Mouse (Mus musculus): ENCODE measurements at regions not wholly inside any gene's neighbourhood (a gene's known extent, or its start where the extent isn't known, plus 50 kb on each side); places are given as distances from the start of the nearest gene placed in this dataset.
A peak's percentile ranks its signal among the peaks of the same experiment; 100 is the strongest.

DNA sequence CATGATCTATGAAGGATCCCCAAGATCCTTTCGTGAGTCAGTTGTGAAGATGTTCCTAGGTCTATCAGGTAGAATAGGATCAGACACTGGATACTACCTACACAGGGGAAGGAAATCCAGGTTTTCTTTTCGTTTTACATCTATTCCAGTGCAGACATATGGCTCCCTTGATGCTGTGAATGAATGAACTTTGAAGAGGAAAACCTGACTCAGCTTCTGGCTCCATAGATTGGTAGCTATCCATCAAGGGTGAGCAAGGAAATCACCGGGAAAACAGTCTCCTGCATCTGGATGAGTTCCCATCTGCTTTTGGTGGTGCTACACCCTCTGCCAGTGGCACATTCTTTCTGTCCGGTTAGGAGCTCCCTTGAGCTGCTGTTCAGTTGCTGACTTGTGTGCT is 687.8 kb downstream of the Hs3st4 start:
- DNase-seq (ENCODE audit: inconsistent age in 2 of 2, low spot score in 1 of 2): no peak

DNA sequence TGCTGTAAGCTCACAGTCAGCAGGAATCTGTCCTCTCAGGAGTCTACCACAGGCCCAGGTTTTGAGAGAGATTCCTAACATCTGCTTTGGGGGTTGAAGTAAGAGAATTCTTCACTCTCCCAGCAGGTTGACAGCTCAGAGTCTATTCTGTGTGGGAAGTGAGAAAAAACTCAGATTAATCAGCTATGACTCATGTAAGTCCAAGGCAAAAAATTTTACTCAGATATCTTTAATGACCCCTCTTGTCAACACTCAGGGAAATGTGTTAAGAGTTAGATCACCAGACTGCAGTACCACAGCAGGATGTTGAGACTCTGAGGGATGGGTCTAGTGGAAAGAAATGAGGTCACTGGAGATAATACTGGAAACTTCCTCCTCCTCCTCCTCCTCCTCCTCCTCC is 688.4 kb downstream of the Hs3st4 start:
- no peak for DNase-seq (ENCODE audit: inconsistent age in 2 of 2, low spot score in 1 of 2)

DNA sequence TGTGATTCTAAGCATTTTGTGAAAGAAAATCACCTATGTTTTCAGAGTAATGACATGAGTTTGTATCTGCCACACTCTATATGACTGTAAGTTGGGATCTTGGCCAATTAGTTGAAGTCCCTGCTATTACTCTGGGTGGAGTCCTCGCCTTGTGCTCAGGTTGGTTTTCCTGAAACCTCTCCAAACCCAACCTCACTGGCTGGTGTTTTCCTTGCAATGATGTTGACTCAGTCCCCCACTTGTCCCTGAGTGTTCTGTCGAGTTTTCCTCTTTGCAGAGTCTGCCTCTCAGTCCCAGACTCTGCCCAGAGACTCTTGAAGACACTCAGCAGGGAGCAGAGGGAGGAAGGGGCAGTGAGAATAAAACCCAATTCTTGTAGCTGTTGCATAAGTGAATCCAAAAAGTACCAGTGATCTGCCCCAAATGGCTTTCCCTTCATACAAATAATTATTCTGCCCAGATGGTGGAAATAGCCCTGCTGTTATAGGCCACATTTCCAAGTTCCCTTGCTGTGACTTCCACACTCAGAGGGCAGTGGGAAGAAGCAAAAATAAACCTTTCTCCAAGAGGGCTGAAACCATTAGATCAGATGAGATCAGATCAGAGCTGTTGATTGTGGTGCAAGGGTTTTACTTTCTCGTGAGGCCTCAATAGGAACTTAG is 694.3 kb downstream of the Hs3st4 start:
- no peak for DNase-seq (ENCODE audit: inconsistent age in 2 of 2, low spot score in 1 of 2)

GRCm38 (mm10) chr7:124680561-124680960 is 697.9 kb downstream of the Hs3st4 start:
- DNase-seq (ENCODE audit: inconsistent age in 2 of 2, low spot score in 1 of 2): no peak

DNA sequence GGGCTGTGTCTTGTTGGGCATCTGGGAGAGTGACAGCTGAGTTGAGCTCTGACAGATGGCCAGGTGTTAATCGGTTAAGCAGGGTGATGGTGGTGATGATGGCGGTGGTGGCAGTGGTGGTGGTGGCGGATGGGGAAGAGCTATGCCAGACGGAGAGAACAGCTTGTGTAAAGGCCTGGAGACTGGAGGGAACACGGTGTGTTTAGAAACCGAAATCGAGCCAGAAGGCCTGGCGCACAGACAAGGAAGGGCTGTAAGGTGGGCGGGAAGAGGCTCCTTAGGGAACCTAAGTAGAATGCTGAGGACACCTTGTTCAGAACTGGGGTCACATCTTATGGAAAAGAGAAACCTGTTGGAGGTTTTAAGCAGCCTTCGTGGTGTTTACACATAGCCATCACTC is 698.5 kb downstream of the Hs3st4 start:
- DNase-seq (ENCODE audit: inconsistent age in 2 of 2, low spot score in 1 of 2): no peak

GRCm38 (mm10) chr7:124681820-124682219 is 699.2 kb downstream of the Hs3st4 start:
- DNase-seq (ENCODE audit: inconsistent age in 2 of 2, low spot score in 1 of 2): no peak

- DNase-seq (ENCODE audit: inconsistent age in 2 of 2, low spot score in 1 of 2): peak; percentile 13 to 63
Measured at GRCm38 (mm10) chr7:124685424-124685823, 702.8 kb downstream of the Hs3st4 start.

DNA sequence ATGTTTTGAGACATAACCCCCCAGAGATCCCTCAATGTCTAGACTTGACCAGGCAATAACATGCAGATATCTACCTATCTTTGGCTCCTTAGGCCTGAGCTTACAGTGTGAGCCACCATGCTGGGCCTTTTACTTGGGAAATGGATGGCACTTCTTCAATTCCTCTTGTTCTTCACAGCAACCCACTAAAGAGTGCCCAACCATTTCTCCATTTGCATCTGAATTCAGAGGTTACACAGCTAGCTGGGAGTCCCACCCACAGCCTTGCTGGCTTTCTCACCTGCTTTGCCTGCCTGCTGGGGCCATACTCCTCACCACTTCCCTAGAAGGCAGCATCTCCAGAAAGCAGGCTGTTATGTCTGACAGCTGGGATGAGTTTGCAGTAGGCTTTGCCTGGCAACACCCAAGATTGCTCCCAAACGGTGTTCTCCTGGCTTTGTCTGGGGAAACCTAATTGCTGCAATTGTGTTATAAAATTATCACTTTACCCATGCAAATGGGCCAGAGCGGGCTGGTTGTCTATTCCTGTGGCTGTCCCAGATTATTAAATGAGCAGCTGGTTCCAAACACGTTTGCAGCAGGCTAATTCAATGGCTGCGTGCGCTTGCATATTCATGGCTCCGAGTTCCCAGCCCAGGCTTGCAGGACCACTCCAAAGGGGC is 721.6 kb downstream of the Hs3st4 start:
- DNase-seq (ENCODE audit: inconsistent age in 2 of 2, low spot score in 1 of 2): no peak

DNA sequence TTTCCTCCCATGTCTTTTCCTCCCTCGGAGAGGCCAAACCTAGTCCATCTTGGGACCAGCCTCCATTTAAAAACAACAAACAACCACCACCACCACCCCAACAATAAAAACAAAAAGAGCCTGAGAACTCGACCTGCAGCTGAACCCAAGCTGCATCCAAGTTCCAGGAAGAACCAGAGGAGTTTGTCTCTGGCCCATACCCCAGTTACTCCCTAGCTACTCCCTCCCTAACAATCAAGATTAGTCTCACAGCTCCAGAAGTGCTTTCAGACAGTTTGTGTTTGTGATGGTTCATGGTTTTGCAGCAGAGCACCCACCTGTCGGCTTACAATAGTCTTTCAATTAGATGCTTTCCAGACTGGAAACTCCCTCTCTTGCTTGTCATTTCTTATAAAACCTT is 724.5 kb downstream of the Hs3st4 start:
- DNase-seq (ENCODE audit: inconsistent age in 2 of 2, low spot score in 1 of 2): no peak

GRCm38 (mm10) chr7:124708771-124709485 is 726.3 kb downstream of the Hs3st4 start:
- peak; percentile 39 to 72 for DNase-seq (ENCODE audit: inconsistent age in 2 of 2, low spot score in 1 of 2)

GRCm38 (mm10) chr7:124720927-124721326 is 723.5 kb upstream of the Kdm8 start:
- no peak for DNase-seq (ENCODE audit: inconsistent age in 2 of 2, low spot score in 1 of 2)

DNA sequence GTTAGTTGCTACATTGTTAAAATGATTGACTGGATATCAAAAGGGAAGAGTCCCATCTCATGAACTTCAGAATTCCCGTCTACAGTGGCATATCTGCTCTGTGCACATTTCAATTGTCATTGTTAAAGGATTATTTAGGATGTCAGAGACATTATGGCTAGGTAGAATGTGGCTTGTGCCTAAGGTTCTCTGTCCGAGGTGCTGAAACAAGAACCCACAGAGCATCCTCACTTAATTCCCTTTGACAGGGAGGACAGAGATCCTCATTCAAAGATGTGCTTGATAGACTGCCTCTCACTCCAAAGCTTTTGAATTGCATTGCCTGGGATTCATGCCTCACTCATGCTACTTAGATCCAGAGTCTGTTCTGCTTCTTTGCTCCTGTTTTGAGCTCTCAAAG is 702.4 kb upstream of the Kdm8 start:
- DNase-seq (ENCODE audit: inconsistent age in 2 of 2, low spot score in 1 of 2): peak in 1 of 2 experiments; percentile 33

GRCm38 (mm10) chr7:124746321-124746720 is 698.2 kb upstream of the Kdm8 start:
- no peak for DNase-seq (ENCODE audit: inconsistent age in 2 of 2, low spot score in 1 of 2)

DNA sequence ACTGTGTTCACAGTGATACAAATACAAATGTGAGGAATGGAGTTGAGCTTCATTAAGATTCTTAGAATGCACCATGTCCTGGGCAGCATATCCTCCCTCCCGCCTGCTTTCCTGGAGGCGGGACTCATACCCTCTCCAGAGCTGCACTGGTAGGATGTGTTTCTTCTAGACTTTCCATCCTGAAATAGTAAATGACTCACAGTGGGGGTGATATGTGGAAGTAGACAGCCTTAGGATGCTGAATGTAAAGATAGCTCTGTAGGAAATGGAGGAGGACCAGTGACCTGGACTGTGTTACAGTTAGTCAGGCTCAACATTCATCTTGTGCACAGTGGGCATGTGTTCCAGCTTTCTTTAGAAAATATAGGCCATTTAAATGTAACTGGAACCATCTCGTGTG is 696.1 kb upstream of the Kdm8 start:
- no peak for DNase-seq (ENCODE audit: inconsistent age in 2 of 2, low spot score in 1 of 2)

- DNase-seq (ENCODE audit: inconsistent age in 2 of 2, low spot score in 1 of 2): no peak
Measured at GRCm38 (mm10) chr7:124759084-124759483, 685.4 kb upstream of the Kdm8 start.

DNA sequence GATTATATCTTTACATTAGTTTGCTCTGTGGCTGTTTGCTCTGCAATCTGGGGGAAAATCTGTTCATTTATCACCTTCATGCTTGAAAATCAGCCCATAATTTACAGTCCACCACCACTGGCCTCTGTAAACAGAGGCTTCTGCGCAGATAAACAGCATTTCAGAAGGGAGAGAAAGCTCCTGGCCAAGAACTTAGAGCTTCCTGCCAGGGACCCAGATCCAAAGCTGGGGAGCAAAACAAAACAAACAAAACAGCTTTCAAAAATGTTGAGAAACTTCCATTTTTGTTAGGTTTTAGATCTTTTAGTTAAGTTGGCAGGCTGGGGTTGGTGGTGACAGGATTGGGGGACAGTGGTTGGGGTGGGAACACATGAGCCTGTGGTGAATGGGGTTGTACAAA is 666.7 kb upstream of the Kdm8 start:
- no peak for DNase-seq (ENCODE audit: inconsistent age in 2 of 2, low spot score in 1 of 2)

- DNase-seq (ENCODE audit: inconsistent age in 2 of 2, low spot score in 1 of 2): peak; percentile 8 to 59
Measured at GRCm38 (mm10) chr7:124782816-124783215, 661.7 kb upstream of the Kdm8 start.

GRCm38 (mm10) chr7:124784995-124785394 is 659.5 kb upstream of the Kdm8 start:
- DNase-seq (ENCODE audit: inconsistent age in 2 of 2, low spot score in 1 of 2): no peak

DNA sequence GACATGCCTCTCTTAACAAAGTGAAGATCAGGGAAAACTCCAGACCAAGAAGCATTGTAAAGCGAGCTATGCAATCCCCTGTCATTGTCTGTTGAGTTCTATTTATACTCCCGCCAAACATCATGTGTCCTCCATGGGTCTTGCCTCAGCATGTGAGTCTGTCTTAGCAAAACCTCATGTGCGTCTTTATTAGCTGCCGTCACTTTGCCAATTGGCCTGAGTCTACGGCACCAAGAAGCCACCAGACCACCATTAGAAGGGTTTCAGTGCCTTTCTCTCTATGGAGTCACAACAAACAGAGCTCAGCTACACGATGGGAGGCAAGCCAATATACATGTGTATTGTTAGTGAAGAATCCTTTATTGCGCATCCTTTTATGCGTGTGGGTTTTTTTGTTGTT is 658.6 kb upstream of the Kdm8 start:
- DNase-seq (ENCODE audit: inconsistent age in 2 of 2, low spot score in 1 of 2): no peak

- no peak for DNase-seq (ENCODE audit: inconsistent age in 2 of 2, low spot score in 1 of 2)
Measured at GRCm38 (mm10) chr7:124788781-124789180, 655.7 kb upstream of the Kdm8 start.

DNA sequence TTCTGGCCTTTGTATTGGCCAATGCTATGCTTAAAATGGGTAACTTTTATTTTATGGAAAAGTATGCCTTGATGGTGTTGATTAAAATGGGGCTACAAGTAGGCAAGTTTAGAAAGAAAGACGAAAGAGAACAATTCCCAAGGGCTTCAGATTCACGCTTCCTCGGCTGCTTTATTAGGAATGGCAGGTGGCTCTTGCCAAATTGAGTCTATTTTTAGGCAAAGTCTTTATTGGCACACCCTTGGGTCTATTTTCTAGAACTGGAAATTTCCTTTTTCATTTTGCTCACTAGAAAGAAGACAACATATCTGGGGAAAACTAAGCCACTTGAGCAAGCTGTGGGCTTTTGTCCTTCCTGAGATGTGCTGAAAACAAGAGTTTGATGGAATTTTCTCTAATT is 641.4 kb upstream of the Kdm8 start:
- DNase-seq (ENCODE audit: inconsistent age in 2 of 2, low spot score in 1 of 2): no peak

DNA sequence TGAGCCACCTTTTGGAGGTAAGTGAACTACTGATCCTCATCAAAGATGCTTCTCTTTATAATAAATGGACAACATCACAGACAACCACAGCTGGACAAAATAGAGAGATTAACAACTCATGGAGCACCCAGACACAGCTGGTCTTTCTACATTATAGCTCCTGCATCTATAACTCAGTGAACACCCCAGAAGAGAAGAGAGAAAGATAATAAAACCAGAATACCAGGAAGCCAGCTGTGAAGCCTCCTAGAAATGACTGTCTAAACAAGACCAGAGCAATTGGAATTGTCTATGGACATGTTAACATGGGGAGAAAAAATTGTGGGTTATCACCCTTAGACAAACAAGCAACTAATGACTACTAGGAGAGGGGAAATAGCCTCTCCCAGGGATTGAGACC is 609.8 kb upstream of the Kdm8 start:
- DNase-seq (ENCODE audit: inconsistent age in 2 of 2, low spot score in 1 of 2): no peak

Data from adrenal gland, adult (tissue).